Mouse (Mus musculus) left cerebral cortex, postnatal 10 days (tissue): ENCODE data around the gene Pdia4. TPM values are rescaled to one million over a fixed set of nuclear protein-coding genes. Genes with fewer than 3 reads are reported as not detected.
"Not testable (repeated sequence)": the region's sequence is repeated elsewhere in the genome, so short reads cannot be mapped to it uniquely, and the experiment has no call there.

Experiments used
- DNase-seq, 2 experiments: peaks; one replicate each; pipeline ENCODE4 v3.0.0; 2021 to 2022; ENCODE audit warnings: low spot score in 2 of 2, mixed read lengths in 1 of 2; ENCODE audit errors: extremely low spot score in 1 of 2
- intact Hi-C: fragments of 180-260 bp; cut with DNase I; formaldehyde crosslinking; loops from one replicate; pipeline ENCODE4 v1.15.1; 2025
- total RNA-seq, 2 experiments: library from RNA; stranded (reverse); gene quantifications; 2 replicates each; pipeline ENCODE4 v1.2.3; 2021

Gene Pdia4
- 10 to 100 TPM; 39.7 to 44.2 TPM for total RNA-seq

DNA sequence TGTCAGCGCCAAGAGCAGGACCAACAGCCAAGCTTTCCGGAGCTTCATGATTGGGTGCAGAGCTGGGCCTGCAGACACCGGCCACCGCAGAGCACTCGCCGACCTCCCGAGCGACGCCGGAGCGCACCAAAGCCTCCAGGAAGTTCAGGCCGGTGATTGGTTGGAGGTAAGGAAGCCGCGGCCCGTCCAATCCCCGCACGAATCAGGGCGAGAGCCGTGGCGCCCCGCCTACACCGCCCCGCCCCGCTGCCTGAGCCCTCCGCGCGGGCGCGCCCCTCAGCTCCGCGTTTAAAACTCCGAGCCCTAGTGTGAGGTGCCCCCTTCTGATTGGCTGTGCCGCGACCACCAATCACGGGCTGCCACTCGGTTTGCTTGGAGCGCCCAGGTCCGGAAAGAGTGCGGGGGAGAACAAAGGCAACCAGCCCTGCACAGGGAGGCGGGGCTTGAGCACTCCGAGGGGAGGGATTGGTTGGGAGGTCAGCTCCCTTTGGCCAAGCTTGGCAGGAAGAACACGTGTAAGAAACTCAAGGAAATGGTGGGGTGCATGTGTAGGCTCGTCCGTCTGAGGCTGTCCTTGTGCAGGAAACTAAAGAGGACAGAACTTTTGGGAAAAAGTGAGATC, at the start of gene Pdia4:
TSS of gene Pdia4 (minus strand) at position 174 of the 622 bp plus-strand sequence.
- intact Hi-C loops: loop anchor here (2.0 kb wide), 1 partner anchor 19 kb away; no protein-coding TSS in a partner anchor
- DNase-seq: peak; percentile 97 to 99

DNA sequence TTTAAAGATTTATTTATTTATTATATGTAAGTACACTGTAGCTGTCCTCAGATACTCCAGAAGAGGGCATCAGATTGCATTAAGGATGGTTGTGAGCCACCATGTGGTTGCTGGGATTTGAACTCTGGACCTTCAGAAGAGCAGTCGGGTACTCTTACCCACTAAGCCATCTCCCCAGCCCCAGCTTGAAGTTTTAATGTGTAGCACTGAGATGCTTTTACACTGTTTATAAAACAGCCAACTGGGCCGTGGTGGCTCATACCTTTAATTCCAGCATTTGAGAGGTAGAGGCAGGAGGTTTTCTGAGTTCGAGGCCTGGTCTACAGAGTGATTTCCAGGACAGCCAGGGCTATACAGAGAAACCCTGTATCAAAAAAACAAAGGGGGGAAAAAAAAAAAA, 44.5 kb upstream of the Pdia4 start:
- intact Hi-C loops, DNase-seq: not testable (repeated sequence)

DNA sequence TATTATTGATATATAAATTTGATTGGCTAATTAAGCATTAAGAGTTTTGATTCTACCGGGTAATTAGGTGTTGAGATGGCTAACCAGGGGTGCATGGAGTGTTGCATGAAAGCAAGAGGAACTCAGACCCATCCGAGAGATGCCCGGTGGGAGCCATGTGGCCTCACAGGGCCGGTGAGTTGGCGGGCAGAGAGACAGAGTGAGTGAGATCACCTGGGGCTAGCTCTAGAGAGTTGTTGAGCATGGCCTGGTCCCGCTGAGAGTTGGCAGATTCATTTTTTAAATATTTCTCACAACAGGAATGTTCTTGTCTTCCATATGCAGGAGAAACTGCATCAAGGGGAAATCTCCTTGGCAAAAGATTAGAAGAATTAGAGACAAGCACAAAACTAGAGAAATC, 44.0 kb upstream of the Pdia4 start:
- intact Hi-C loops: no loop called here

DNA sequence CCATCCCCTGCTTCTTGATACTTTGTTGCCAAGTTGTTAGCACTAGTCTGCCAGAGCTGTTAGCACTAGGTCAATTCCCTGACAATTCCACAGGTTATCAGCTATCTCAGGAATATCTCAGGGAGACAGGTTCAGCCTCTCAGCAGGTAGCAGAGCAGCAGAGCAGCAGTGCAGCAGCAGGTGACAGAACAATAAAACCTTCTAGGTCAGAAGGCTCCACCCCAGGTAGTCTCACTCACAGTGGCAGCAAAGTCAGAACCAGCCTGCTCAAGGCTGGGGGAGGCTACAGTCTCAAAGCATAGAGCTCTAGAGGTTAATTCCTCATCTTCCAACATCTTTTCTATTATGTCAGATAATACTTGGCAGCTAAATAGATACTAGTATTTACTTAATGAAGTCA, 32.5 kb upstream of the Pdia4 start:
- intact Hi-C loops: no loop called here

More for the DNA sequence above, 44.0 kb upstream of the Pdia4 start:
- DNase-seq: no peak

DNA sequence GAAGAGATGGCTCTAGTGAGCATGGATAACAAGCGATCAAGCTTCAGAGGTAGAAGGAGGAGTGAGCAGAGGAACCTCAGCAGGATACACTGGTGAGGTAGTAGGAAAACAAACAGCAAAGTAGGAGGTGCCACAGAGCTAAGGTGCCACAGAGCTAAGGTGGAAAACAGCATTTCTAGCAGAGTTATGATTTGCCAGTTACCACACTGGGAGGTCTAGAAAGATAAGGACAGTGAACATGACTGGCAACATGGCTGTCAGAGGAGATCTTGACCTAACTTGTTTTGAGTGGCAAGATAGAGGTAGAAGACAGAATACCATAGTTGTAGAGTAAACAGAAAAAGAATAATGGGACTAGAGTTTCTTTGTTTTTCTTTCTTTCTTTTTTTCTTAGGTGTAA, 29.1 kb upstream of the Pdia4 start:
- DNase-seq: no peak
- intact Hi-C loops: no loop called here

More for the DNA sequence above, 32.5 kb upstream of the Pdia4 start:
- DNase-seq: no peak

DNA sequence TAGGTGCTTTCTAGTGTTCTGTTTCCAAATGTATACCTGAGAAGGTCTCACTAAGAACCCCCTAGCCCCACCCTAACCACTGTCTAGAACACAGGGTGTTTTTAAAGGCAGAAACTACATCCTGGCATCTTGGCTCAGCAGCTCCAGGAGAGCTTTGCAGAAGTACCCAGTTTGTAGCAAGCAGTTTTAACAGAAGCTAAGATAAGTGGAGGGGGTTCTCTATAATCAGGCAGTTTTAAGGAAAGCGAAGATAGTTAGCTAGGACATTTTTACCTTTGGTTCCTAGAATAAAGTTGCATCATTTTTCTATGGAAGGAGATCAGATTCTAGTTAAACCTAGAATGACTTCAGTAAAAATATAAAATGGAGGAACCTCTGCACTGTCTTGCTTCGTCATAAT, 28.6 kb upstream of the Pdia4 start:
- no peak for DNase-seq
- intact Hi-C loops: no loop called here

DNA sequence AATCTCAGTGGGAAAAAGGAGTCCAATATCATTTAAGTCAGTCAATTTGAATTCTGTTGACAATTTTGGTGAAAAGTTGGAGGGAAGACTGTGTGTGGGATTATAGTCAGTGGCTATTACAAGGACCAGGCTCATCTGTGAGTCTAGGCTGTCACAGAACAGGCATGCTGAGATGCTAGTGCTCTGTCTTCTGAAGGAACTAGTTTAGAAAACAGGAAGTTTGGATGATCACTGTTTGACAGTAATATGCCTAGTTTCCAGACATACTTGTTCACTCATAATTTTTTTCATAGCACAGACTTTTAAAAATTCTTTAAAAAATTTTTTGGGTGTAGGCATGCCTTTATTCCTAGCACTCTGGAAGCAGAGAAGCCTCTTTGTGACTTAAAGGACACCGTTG, 27.8 kb upstream of the Pdia4 start:
- DNase-seq: no peak
- intact Hi-C loops: no loop called here

DNA sequence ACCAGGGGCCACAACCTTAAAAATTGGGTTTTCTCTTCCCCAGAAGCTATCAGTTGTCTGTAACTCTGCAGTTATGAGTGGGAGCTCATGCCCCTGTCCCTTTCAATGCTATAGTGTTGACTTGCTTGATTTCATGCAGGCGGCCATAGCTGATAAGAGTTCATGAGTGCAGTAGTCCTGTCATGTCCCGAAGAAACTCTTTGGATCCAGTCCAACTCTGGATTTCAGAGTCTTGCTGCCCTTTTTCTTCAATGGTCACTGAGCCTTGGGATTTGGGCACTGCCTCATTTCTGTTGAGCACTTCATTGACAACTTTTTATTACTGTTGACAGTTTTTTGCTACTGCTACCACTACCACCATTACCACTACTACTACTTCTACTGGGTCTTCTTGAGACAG, 24.4 kb upstream of the Pdia4 start:
- intact Hi-C loops: loop anchor here (5.0 kb wide), 1 partner anchor 40 kb away; the partner anchor contains the start of gene Zfp282
- DNase-seq: no peak

DNA sequence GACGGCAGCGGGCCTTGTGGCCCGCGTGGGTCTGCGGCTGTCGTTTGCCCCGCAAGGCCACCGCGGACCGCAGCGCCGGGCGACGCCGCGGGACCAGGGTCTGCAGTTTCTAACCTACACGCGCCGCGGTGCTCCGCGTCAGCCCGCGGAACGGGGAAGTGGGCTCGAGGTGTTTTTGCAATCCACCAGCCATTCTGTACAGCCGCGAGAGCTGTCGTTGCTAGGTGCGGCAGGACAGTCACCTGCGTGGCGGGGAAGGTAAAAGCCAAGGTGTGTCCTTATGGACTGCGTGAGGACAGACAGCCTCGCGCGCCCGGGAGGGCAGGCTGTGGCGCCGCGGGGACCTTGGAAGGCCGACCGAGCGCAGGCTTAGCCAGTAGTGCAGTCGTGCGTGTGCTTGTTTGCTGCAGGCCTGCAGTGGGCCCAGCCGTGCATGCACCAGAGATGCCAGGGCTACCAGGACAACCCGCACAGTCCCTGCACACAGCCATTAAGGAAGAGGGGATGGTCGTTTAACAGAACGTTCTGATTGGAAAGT, 22.8 kb upstream of the Pdia4 start:
- intact Hi-C loops: loop anchor here (5.0 kb wide), 1 partner anchor 41 kb away; the partner anchor contains the start of gene Zfp282
- peak; percentile 37 to 66 for DNase-seq

DNA sequence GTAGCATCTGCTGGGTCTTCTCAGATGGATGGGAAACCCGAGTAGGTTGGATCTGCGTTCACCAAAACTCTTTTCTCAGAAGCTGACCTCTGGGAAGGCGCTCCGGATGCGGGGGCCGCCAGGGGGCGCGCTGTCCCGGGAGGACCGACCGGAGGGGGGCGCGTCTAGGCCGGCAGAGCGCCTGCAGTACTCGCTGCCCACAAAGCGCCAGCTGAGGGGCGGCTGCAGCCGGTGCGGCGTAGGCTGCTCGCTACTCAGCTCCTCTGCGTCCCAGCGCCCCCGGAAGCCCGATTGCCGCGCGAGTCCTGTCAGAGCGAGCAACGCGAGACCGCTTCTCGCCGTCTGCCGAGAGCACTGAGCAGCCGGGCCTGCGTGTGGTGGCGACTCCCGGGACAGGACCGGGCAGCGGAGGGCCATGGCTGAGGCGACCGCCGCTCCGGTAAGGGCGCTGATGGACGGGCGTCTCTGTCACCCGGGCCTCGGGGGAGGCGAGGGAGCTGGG, 22.3 kb upstream of the Pdia4 start, which contains the start of gene Zfp398:
TSS of gene Zfp398 (plus strand) at position 180 of the 502 bp plus-strand sequence.
- intact Hi-C loops: loop anchor here (5.0 kb wide), 1 partner anchor 42 kb away; the partner anchor contains the start of gene Zfp282
- DNase-seq: peak; percentile 90 to 97

DNA sequence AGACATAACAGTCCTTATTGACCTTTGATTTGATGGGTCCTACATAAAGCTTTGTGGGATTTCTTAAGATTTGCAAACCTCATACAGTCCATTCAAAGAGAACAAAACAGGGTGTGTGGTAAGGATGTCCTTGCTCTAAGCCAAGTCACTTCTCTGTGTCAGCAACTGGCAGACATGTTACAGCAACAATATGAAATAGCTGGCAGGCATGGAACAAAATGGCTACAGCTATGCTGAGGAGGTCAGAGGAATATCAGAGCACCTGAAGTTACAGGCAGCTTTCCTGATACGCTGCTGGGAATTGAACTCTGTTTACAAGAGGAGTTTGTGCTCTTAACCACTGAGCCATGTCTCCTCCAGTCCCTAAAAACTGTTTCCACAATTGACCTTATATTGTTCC, 19.0 kb upstream of the Pdia4 start:
- intact Hi-C loops: loop anchor here (2.0 to 5.0 kb wide), 2 partner anchors 19 to 35 kb away; partner anchors contain the start of gene Pdia4
- DNase-seq: no peak

DNA sequence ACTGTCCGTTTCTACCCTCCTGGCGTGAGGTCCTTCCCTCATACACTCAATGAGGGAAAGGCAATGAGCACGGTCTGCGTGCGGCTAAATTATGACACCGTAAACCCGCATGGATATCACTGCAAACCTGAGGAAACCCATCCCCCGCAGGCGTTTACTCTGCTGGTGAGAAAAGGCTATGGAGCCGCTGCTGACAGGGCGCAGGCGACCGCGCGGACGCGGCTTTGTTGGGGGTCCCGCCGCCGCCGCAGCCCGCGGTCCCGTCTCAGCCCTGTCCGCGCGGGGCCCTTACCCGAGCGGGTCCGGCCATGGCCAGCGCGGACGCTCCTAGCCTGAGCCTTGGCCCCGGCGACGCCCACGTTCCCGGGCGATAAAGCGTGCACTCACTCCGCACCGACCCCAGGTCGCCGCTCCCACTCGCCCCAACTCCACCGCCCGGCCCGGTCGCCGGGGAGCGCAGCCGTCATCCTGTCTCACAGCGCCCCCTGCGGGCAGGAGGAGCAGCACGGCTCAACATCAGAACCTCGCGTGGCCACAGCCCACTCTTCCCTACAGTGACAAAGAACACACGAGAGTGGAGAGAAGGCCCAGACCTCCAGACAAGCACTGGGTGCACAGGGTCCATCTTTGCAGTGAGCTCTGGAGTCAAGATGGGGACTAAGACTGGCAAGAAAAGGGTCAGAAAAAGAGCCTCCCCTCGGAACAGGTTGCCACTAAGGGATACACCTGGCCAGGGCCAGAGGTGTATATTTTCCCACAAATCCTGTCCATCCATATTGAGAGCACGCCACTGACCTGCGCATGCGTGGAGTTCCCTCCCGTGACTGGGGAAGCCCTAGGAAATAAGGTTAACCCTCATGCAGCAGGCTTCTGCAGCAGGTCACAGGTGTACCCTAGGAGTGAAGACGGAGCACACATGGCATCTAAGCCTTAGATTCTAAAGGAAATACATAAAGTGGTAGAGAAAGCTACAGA, 17.2 kb upstream of the Pdia4 start, which contains the start of gene Zfp786:
TSS of gene Zfp786 (minus strand) at position 764 of the 975 bp plus-strand sequence.
- DNase-seq: peak; percentile 90 to 96
- intact Hi-C loops: loop anchor here (5.0 kb wide), 1 partner anchor 33 kb away; no protein-coding TSS in a partner anchor

DNA sequence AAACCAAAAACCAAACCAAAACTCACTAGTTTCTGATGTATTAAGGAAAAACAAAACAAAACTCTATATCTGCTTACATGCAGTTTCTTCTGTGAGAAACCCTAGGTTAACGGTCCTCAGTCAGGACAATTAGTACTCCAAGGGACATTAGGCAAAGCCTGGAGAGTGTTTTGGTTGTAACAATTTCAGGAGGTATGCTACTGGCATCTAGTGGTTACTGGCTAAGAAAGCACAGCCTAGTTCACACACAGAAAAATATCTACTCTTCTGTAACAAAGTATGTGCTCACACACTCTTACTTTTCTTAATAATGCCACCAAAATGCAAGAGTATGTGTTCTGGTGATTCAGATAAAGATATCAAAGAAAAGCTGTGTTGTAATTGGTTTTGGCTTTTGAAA, 15.7 kb upstream of the Pdia4 start:
- intact Hi-C loops: no loop called here
- DNase-seq: no peak

DNA sequence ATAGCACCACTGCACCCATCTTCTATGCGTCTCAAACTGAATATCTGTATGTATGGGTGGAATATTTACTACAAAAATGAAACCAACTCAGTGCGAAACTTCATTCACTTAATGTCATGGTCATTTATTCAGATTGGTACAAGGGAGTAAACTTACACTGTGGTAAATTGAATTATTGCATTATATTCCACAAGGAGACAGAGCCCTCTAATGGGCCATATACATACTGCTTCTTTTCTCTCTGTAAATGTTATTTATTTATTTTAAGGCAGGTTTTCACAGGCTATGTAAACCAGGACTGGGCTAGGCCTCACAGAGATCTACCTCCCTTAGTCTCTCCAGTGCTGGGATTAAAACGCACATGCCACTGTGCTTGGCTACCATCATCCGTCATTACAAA, 14.2 kb upstream of the Pdia4 start:
- intact Hi-C loops: no loop called here

DNA sequence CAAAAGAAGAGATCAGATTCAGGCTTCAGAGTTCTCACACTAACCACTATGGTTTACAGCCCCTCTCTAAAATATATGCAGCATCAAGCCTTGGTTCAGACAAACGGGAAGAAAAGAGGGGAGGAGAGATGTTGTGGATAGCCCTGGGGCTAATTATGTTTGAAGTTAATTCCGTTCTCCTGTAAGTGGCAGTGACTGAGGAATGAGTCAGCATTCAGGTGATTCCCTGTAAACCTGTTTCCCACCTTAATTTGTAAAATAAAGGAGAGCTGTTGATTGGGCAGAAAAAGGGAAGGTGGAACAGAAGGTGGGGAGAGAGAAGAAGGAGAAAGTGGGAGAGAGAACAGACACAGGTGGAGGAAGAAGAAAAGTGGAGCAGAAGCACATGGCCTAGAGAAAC, 11.0 kb upstream of the Pdia4 start:
- intact Hi-C loops: no loop called here
- DNase-seq: no peak

More for the DNA sequence above, 14.2 kb upstream of the Pdia4 start:
- no peak for DNase-seq

DNA sequence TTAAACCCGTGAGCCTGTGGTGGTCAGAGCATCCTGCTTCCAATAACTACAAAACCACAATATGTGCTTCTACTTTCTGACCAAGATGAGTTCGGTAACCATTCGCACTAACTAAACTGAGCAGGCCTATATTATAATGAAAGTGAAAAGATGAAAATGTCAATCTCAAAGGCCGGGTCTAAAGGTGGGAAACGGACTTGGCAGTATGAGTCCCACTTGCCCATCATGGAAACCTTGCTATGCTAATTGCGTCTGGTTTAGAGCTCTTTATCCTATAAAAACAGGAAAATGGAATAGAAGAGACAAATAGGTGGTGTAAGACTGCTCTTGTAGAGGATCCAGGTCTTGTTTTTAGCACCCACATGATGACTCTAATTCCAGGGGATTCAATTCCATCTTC, 8.5 kb upstream of the Pdia4 start:
- intact Hi-C loops: no loop called here
- DNase-seq: no peak

DNA sequence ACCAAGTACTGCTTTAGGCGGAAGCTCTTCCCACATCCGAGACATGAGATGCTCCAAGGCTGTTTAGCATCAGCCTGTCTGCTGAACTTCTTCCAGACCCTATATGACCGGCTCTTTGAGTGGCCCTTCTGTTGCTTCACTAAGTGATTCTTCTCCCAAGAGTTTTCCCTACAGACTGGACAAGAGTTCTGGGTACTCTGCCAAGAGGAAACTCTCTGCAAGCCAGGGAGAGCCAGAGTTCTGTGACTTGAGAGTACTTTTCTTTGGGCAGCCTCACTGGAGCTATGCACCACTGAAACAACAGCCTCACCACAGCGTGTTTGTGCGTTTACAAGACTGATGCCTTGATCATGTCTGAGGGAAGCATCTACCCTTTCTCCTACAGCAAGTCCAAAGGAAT, 8.0 kb upstream of the Pdia4 start:
- no peak for DNase-seq

DNA sequence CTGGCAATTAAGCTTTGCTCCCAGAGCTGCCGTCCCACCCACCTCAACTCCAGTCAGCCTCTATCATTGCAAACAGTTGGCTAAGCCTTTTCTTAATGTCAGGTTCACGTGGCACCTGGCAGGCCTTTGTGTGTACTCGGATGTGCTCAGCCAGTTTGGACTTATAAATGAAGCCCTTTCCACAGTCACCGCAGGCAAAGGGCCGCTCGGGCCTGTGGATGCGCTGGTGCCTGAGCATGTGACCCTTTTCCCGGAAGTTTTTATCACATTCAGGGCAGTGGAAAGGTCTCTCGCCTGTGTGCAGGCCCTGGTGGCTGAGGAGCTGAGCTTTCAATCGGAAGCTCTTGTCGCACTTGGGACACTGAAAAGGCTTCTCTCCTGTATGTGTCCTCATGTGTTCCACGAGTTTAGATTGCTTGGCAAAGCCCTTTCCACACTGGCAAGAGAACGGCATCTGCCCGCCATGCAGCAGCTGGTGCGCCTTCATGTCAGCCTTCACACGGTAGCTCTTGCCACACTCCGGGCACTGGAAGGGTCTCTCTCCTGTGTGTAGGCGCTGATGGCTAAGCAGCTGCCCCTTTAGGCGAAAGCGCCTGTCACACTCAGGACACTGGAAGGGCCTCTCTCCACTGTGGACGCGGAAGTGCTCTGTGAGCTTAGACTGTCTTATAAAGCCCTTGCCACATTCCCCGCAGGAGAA, 6.5 kb upstream of the Pdia4 start:
- intact Hi-C loops: no loop called here
- no peak for DNase-seq

More for the DNA sequence above, 8.0 kb upstream of the Pdia4 start:
- intact Hi-C loops: no loop called here
